Mouse (Mus musculus) frontal cortex, postnatal 14 days (tissue): ENCODE results near the gene Usp4.
A peak's percentile ranks its signal among the peaks of the same experiment; 100 is the strongest.

ENCODE experiments used
- DNase-seq, 2 experiments: peaks; one replicate each; pipeline ENCODE4 v3.0.0; 2022; ENCODE audit warnings: low spot score in 2 of 2

Gene Usp4

DNA sequence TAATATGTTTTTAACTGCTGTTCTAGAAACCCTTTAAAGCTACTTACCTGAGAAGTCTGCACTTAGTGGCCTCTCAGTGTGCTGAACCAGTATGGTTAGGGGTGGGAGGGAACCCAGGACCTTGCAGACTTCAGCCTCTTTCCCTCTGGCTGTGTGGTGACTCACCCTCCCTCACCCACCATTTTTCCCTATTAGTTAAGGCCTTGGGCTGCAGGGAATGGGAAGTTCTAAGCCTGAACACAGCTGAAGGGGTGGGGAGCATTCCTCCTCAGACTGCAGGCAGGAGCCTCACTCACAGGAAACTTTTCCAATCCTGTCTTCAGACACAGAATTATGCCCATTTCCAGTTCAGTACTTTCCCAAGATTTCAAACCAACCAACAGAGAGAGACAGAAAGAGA is 5.9 kb upstream of the Usp4 start:
- DNase-seq = no peak

- DNase-seq = no peak
These were observed 5.3 kb upstream of the Usp4 start for GRCm38 (mm10) chr9:108342301-108342831.

GRCm38 (mm10) chr9:108343331-108343730 is 4.3 kb upstream of the Usp4 start:
- no peak for DNase-seq

DNA sequence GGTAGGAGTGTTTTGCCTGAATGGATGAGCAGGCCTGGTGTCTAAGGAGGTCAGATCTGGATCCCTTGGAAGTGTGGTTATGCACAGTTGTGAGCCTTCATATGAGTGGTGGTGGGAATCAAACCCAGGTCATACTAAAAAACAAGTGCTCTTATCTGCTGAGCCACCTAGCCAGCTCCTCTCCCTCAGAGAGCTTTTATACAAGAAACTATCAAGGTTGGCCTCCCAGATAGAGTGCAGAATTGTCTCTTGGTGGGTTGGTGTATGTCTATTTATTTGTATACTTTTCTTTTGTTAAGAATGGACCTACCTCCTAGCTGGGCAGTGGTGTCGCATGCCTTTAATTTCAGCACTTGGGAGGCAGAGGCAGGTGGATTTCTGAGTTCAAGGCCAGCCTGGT is 3.8 kb upstream of the Usp4 start:
- DNase-seq = no peak

GRCm38 (mm10) chr9:108344471-108344870 is 3.2 kb upstream of the Usp4 start:
- DNase-seq = no peak

DNA sequence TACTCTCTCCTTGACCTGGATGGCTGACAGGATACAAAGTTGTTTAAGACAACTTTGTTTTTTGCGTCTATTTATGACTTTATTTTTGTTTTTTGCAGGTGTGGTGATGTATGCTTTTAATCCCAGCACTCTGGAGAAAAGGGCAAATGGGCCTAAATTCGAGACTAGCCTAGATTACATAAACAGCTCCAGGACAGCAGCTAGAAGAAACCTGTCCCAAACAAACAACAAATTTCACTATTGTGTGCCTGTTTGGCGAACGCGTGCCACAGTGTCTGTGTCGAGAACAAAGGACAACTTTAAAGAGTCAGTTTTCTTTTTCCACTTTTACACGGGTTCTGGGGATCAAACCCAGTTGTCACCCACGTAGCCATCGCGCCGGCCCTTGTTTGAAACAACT is 629 bp upstream of the Usp4 start:
- DNase-seq = no peak

DNA sequence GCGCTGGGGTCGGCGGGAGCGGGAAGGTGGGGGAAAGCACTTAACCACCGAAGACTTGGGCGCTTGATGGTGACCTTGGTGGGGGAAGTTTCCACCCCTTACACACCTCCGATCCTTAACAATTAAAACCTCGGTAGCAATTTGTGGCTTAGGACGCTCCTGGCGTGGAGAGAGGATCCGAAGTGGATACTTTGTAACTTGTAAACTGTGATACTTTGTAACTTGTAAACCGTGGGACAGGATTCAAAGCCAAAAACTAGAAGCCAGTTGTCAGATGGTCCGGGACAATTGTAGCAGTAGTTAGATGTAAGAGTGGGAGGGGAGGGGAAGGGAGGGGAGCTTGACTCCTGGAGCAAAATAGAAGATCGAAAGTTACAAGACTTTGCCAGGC is 632 bp downstream of the Usp4 start:
- DNase-seq = no peak

- DNase-seq = no peak
These were observed 2.1 kb downstream of the Usp4 start for GRCm38 (mm10) chr9:108349727-108350126.

DNA sequence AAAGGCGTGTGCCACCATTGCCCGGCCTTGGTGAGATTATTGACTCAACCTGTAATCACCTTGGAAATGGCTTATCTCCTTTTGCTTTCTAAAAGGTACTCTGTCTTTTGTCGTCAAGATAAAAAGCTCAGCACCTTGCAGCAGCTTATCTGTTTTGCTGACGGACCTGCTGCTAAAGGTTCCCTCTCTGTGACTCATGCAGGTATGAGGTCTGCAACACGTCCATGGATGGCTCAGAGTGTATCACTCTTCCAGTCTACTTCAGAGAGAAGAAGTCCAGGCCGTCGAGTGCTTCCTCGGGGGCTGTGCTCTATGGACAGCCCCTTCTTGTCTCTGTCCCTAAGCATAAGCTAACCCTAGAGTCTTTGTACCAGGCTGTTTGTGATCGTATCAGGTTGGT is 30.6 kb downstream of the Usp4 start:
- DNase-seq = no peak

DNA sequence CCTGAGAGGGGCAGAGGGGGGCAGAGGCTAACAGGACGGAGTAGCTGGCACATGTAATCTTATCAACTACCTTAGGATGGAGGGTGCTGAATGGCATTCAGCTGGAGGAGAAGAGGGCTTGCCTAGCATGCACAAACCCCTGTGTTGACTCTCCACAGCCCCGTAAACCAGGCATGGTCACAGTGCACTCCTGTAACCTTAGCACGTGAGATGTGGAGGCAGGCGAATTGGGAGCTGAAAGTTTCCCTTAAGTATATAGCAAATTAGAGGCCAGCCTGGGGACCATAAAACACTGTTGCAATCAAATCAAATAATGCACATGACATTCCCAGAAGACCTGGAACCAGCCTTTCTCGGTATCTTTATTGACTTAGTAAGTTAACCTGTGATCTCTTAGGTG is 31.1 kb downstream of the Usp4 start:
- DNase-seq = no peak

DNA sequence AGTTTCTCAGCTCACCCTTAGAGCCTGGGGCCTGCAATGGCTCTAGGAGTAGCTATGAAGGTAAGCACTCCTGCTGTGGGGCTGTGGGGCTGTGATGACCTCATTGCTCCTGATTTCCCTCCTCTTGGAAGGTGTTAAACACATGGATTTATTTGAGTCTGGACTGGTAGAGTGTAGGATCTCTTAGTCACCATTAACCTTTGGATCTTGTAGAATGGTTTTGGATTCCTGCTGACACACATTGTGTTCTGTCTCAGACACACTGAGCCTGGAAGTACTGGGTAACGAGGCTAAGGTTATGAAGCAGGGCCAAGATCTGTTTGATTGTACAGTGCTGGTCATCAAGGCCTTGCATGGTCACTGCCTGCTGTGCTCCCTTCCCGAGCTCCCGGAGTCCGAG is 31.6 kb downstream of the Usp4 start:
- no peak for DNase-seq

DNA sequence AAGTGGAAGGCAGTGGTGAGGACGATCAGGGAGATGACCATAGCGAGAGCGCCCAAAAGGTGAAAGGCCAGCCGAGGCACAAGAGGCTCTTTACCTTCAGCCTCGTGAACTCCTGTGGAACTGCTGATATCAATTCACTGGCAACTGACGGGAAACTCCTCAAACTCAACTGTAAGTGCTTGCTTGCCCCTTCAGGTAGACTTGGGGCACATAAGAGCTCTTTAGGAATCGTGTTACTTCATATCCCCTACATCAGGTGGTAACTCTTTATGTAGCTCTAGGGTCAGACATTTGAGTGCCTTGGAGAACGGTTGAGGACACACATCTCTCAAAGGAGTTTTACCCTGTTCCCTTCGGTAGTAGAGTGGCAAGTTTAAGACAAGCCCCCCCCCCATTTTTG is 33.7 kb downstream of the Usp4 start:
- DNase-seq = no peak

GRCm38 (mm10) chr9:108385006-108385405 is 37.4 kb downstream of the Usp4 start:
- DNase-seq = no peak

DNA sequence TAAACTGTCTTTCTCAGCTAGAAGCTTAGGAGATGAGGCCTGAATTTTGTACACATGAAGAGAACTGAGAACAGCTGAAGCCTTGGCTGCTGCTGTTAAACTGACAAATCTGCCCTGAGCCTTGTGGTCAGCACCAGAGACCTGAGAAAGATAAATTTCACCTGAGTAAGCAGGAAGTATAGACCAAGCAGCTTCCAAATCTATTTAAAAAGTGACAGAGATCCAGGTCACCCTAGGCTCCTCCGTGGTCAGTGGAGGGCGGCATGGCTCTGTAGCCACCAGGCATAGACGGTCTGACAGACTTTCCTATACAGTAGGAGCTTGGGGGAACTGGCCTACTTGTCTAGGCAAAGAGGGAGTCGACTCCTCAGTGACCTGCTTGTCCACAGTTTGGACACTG is 39.2 kb downstream of the Usp4 start:
- DNase-seq = no peak

- no peak for DNase-seq
These were observed 40.9 kb downstream of the Usp4 start for GRCm38 (mm10) chr9:108388601-108389000.

DNA sequence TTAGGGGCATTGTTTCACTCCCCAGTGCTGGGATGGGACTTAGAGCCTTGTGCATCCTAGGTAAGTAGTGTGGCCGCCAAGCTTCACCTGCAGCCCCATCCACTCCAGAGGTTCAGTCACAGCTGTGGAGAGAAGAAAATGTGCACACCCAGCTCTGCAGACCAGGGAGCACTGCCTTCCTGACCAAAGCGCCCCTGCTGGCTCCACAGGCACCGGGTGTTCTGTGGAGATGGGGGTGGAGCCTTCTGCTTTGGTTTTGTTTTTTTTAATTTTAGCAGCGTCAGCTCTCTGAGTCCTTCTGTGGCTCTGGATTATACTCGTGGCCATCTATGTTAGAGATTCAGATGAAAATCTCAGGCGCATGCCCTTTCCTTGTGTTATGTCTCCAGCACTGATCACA is 41.6 kb downstream of the Usp4 start:
- no peak for DNase-seq

DNA sequence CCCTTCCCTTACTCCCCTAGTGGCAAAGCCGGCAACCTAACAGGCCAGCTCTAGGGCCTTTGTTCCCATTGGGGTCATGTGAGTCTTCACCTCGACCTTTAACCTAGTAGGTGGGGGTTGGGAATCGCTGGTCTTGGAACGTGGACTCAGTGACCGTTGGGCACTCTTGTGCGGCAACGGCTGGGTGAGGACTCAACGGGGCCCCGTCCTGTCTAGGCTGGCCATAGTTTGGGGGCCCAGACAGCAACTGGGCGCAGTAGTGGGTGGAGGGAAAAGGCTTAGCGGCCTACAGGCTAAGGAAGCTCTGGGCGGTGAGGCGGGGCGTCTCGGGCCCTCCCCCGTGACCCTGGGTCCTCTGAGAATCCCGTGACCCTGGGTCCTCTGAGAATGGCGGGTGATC is 45.0 kb downstream of the Usp4 start, which contains the start of gene 1700102P08Rik:
Gene 1700102P08Rik (plus strand): TSS at position 130 of the 400 bp plus-strand sequence.
- DNase-seq = no peak

DNA sequence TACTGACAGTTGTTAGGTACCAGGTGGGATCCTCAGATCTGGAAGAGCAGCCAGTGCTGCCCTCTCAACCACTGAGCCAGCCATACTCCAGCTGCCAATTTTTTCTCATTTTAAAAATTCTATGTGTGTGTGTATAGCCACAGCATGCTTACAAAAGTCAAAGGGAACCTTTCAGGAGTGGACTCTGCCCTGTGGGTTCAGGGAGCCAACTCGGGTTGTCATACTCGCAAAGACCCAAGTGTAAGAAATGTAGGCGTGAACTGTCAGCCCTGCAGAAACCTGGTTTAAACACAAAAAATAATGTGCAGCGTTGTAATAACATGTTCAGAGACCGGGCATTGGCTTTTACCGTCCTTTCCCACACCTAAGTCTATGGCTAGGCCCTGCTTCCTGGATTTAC is 46.5 kb downstream of the Usp4 start:
- DNase-seq = no peak

- no peak for DNase-seq
These were observed 47.8 kb downstream of the Usp4 start for GRCm38 (mm10) chr9:108395427-108395826.

DNA sequence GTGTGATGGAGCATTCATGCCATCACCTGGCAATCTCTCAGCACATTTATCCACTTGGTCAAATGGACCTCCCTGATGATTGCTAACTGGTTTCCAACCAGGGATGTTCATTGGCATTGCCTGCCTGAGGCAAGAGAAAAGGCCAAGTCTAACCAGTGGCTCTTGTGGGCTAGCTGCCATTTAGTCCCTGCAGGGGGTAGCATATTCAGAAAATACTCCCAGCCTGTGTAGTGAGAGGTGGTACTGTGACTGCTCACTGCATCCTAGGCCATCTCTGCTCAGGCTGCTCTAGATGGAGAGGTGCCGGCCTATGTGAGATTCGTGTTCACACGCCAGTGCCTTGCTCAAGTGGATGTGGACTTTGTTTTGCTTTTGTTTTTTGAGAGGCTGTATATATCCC is 50.7 kb downstream of the Usp4 start:
- DNase-seq = no peak

GRCm38 (mm10) chr9:108401186-108401960 is 53.7 kb downstream of the Usp4 start:
- DNase-seq = peak; percentile 43 to 67

DNA sequence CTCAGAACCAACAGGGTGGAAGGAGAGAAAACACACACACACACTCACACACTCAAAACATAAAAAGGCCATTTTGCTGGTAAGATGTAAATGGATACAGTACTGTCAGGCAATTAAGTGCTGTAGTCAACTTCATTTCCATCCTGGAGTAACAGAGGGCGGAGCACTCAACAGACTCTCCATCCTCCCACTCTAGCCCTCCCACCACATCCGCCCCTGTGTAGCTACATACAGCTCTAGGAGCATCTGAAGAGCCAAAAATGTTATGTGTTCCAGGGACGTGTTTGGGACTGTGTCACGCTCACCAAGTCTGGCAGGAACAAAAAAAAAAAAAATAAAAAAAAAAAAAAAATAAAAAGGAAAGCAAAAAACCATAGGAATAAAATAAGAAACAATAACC is 55.4 kb downstream of the Usp4 start:
- no peak for DNase-seq

DNA sequence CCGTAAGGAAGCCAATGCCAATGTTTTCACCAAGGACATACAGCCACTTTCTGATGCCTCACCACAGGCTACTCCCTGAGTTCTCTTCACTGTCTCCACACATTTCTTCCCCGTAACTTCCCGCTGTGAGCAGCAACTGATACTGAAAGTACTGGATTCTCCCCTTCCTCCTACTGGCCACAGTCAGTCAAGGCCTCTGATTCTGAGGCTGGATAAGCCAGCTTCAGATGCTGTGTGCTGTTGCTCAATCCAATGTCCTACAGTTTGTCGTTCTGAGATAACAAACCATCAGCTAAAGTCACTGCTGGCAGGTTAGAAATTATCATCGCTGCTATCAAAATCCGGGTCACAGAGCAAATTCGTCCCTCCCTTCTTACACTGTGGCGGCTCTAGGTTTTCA is 56.8 kb downstream of the Usp4 start:
- no peak for DNase-seq

DNA sequence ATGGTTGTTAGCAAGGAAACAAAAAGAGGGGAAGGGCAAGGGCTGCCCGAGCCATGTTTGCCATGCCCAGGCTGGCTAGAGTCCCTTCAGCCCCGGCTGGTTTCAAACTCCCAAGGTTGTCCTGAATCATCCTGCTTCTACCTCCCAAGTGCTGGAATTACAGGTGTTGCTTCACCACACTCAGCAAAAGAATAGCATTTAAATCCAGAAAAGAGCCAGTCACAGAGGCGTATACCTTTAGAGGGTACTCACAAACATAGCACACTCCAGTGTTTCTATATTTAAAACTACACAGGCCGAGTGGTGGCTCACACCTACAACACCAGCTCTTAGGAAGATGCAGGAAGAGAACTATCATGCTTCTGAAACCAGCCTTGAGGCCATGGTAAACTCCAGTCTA is 61.9 kb downstream of the Usp4 start:
- DNase-seq = no peak
